Mouse (Mus musculus): ENCODE measurements around the gene Nrtn.
A peak's percentile ranks its signal among the peaks of the same experiment; 100 is the strongest.

Gene Nrtn

GRCm38 (mm10) chr17:56757416-56758123 lies at the start of gene Nrtn:
Gene Nrtn, minus strand, starts transcription at chr17:56757530.
- no peak for DNase-seq (ENCODE audit: low read depth, low spot score)

DNA sequence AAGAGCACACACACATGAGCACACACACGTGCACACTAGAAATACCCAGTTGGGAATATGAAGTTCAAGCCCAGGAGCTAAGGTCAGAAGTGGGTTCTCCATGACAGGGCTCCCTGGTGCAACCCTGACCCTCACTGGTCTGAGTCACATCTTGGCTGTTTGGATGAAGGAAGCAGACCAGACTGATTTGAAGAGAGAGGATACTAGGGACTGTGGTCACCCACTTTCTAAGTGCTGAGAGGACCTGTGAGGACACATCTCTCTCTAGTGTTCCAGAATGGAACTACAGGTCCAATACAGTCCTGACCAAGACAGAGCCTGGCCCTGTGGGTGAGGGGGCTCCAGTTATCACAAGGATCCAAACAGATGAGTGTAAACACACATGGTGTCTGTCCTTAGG lies 48.5 kb upstream of the Nrtn start:
- no peak for DNase-seq (ENCODE audit: low read depth, low spot score)

DNA sequence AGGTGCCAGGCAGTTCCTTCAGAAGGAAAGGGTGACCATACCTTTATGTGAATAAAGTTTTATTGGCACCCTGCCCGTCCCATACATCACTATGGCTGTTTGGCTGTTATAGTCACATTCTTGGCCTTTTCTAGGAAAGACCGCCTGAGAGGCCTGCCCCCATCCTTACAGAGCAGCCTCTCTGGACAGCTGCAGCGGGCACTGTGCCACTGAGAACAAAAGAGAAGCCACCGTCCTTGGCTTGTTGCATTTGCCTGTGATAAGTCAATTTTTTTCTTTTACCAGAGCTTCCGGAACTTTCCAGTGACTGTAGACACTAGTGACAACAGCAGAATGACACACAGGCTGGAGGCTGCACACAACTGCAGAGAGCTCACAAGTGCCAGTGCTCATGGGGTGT lies 47.6 kb upstream of the Nrtn start:
- no peak for DNase-seq (ENCODE audit: low read depth, low spot score)

DNA sequence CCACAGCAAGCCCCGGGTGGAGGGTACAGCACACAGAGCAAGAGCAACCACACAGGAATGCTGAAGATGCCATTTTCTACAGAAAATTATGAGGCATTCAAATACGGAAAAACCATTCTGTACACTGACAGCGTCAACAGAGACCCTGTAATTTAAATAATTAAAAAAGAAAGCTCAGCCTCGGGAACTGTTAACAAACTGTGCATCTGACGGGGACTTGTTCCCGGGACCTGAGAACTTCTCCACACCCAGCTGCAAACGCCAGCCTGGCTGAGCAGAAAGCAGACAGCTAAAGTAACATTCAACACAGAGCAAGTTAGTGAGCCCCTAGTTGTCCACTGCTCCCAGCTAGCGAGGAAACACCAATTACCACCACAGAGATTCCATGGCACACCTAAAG lies 44.7 kb upstream of the Nrtn start:
- no peak for DNase-seq (ENCODE audit: low read depth, low spot score)

GRCm38 (mm10) chr17:56799276-56799675 lies 41.9 kb upstream of the Nrtn start:
- DNase-seq (ENCODE audit: low read depth, low spot score): no peak

DNA sequence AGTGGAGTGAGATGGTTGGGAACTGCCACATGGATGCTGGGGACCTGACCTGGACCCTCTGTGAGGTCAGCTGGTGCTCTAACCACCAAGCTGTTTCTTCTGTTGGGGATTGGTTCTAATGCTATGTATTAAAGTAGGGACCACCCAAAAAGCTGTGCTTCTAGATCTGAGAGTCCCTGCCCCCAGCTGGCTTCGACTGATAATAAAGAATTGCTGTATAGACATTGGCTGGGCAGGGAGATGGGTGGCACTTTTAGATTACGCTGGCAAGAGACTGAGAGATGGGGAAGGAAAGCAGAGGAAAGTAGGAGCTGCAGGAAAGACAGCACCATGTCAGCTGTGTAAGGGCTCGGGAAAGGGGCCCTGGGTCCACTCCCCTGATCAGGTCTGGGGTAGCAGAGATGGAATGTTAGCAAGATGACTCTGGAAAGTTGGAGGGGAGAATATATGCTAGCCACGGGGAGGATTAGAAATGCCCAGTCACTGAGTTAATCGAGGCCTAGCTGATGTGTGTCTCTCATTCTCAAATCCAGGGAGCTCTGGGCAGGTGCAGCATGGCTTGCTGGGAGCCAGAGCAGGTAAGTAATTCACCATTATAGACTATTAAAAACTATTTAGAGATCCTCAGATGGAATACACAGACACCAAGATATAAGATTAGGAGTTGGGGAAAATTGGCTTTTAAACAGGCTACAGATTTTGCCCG lies 36.4 kb upstream of the Nrtn start:
- DNase-seq (ENCODE audit: low read depth, low spot score): no peak

DNA sequence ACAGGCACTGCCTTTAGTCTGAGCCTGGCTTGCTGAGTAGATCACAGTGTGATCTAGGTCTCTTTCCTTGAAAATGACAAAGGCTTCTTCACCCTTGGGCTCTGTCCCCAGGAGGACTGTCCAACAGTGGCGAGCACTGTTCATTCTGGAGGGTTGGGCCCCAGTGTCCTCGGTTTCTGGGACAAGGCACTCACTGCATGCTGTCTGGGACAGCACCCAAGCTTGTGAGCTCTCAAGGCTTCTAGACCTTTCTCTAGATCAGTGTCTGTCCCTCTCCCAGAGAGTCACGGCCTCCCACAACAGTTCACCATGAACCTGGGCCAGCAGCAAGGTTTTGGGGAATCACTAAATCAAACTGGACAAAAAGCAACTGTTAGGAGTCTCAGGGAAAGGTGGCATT lies 35.3 kb upstream of the Nrtn start:
- no peak for DNase-seq (ENCODE audit: low read depth, low spot score)

- no peak for DNase-seq (ENCODE audit: low read depth, low spot score)
Measured at GRCm38 (mm10) chr17:56789286-56789685, 32.0 kb upstream of the Nrtn start.

DNA sequence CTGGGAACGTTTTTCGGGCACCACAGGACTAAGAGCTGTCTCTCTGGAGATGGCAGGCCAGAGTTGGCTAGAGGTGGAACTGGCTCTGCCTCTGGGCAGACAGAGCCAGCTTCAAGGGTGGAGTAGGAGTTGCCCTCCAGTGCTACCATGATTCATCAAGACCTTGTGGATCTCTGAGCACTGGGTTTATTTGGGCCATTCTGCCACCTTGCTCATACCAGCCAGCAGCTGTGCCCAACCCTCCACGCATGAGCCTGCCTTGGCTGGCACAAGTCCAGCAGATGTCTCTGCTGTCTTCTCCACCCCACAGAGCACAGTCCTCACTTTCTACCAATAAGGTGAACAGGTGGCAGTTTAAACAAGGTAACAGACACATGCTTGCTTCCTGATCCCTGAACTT lies 31.6 kb upstream of the Nrtn start:
- DNase-seq (ENCODE audit: low read depth, low spot score): no peak

GRCm38 (mm10) chr17:56780291-56780978 lies 23.1 kb upstream of the Nrtn start:
- DNase-seq (ENCODE audit: low read depth, low spot score): no peak

DNA sequence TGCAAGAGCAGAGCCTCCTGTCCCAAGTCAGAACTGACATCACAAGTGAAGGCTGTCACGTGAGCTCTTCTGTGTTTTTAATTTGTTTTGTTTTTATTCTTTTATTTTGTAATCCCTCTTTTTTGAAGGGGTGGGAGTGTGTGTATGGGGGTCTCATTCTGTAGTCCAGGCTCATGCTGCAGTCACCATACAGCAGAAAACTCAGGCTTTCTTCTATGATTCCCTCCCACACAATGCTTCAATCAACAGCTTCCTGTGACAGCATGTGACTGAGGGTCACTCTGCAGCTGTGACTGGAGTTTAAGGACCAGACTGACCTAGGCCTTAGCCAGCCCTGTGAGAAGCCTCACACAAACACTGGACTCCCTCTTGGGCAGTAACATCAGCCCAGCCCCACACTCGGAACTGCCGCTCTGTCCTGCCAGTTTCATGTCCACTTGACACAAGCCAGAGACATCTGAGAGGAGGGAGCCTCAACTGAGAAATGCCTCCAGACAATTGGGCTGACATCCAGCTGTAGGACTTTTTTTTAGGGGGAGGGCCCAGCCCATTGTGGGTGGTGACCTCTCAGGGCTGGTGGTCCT lies 21.5 kb upstream of the Nrtn start:
- DNase-seq (ENCODE audit: low read depth, low spot score): no peak

DNA sequence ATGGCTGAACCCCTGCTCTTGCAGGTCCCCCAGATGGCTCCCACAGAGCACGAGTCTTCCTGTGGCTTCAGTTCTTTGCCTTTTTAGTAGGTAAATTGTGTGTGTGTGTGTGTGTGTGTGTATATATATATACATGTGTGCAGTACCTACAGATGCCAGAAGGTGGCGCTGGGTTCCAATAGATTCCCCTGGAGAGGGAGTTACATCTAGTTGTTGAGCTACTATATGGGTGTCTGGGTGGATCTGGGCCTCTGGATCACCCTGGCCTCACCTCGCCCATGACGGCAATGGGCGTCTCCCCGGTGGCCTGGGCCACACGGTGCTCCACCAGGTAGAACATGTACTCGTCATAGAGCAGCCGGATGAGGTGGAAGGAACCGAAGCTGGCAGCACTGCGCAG lies 20.2 kb upstream of the Nrtn start:
- no peak for DNase-seq (ENCODE audit: low read depth, low spot score)

DNA sequence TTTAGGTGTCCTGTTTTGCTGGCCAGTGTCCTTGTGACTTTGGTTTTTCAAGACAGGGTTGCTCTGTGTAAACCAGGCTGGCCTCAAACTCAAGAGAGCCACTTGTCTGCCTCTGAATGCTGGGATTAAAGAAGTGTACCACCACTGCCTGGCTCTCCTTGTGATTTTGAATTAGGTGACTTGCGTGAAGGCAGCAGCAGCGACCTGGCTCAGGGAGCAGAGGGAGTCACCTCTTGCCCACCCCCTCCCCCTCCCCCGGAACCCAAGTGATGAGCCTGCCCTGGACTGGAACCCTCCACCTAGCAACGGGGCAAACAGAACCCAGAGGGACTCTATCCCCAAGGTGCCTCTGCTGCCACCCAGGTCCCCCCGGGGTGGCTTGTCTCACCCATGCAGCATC lies 12.6 kb upstream of the Nrtn start, which contains the start of gene Prr22:
Gene Prr22 (plus strand): TSS at position 301 of the 400 bp plus-strand sequence.
- no peak for DNase-seq (ENCODE audit: low read depth, low spot score)

DNA sequence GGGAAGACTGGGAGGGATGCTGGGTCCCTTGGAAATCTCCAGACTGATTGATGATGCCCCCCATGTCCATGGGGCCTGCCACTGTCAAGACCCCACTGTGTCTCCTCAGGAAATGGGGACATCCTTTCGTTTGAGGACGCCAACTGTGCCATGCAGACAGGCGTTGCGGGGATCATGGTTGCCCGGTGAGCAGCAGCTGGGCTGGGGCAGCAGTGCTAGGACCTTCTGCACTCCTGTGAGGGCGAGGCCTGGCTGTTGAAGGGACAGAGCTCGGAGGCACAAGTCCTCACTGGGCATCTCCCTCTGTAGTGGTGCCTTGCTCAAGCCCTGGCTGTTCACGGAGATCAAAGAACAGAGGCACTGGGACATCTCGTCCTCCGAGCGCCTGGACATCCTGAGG lies 11.6 kb upstream of the Nrtn start:
- no peak for DNase-seq (ENCODE audit: low read depth, low spot score)

DNA sequence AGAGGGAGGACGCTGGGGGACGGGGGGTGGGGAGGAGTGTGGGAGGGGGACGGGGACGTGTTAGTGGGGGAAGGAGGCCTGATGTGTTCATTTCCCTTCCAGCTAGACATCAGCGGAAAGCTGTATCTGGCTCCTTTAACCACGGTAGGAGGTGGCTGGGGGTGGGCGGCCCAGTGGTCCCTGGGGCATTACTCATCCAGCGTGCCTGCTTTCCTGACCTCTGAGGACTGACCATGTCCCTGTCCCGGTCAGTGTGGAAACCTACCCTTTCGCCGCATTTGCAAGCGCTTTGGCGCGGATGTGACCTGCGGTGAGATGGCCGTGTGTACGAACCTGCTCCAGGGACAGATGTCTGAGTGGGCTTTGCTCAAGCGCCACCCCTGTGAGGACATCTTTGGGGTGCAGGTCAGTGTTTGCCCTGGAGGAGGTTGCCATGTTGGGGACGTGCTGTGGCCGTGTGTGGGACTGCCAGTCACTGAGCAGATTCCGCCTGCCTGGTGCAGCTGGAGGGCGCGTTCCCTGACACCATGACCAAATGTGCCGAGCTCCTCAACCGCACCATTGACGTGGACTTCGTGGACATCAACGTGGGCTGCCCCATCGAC lies 10.3 kb upstream of the Nrtn start:
- no peak for DNase-seq (ENCODE audit: low read depth, low spot score)

DNA sequence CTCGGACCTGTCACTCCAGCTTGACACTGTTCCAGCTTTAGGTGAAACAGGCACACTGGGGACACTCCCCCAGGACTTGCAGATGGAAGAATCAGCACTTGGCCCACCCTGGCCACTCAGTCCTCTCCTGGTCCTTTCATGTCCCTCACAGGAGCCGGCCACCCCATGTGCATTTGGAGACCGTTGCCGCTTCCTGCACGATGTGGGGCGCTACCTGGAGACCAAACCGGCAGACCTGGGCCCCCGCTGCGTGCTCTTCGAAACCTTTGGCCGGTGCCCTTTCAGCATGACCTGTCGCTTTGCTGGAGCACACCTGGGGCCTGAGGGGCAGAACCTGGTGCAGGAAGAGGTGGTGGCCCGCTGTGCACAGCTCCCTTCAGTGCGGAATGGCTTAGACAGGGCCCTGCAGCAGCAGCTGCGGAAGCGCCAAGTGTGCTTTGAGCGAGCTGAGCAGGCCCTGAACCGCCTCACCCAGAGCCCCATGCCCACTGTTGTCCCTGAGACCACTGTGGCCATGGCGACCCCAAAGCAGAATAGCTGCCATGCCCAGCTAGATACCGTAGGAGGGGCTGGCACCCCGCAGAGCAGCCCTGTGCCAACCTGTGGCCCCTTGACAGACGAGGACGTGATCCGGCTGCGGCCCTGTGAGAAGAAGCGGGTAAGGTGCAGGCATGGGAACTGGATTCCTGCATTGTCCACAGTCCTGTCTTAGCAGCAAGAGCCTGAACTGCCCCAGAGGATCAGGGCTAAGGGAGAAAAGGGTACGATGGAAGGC lies 9.5 kb upstream of the Nrtn start:
- no peak for DNase-seq (ENCODE audit: low read depth, low spot score)

- DNase-seq (ENCODE audit: low read depth, low spot score): no peak
Measured at GRCm38 (mm10) chr17:56765431-56765830, 8.1 kb upstream of the Nrtn start.

DNA sequence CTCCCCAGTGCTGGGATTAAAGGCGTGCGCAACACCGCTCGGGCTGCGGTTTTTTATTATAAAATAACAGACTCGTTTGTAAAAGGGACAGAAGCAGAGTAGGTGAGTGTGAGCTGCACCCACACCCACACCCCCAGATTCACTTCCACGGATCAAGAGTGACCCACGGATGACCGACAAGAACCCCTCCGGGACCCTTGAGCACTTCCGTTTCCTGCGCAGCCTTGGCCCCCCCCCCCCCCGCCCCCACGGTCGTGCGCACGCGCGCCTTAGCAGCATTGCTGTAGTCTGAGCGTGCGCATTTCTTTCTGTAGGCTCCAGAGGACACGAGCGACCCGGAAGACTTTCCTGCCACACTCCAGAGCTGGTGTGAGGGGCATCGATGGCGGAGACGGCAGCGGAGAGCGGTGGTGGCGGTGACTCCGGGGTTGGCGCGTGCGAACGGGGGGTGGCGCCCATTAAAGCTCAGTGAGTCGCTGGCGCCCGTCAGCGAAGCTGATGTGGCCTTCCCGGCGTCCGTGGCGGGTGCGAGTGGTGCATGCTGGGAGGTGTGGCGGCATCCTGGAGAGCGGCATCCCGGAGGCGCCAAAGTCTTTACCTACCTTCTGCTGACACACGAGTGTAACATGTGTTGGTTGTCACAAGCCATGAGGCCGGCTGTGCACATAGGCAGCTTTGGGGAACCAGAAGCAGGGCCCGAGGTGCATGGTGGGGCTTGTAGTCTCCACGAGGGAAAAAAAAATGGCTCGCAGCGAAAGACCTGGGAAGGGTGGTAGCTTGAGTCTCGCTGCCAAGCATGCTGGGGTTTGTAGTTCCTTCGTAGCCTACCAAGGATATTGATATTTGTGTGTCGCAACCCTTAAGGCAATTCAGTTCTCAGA lies 7.4 kb upstream of the Nrtn start, which contains the start of gene Dus3l:
Gene Dus3l (plus strand): TSS at position 284 of the 881 bp plus-strand sequence.
- peak; percentile 82 for DNase-seq (ENCODE audit: low read depth, low spot score)

DNA sequence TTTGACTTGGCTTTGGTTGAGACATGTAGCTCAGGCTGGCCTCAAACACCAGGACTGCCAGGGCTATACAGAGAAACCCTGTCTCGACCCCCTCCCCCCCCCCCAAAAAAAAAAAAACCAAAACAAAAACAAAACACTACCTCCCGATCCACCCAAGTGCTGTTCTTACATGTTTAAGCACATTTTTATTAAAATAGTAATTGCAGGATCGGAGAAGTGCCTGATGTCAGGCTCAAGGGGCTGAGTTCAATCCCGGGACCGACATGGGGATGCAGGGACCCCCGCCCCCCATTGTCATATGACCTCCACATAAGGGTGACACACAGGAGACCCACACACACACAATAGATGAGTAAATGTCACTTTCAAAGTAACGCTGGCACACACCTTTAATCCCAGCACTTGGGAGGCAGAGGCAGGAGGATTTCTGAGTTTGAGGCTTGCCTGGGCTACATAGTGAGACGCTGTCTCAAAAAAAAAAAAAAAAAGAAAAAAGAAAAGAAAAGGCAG lies 6.5 kb upstream of the Nrtn start:
- DNase-seq (ENCODE audit: low read depth, low spot score): no peak

Data from embryo, embryonic 11.5 days (tissue).